Mouse (Mus musculus): ENCODE data around the gene Coch. TPM values are rescaled to one million over a fixed set of nuclear protein-coding genes. Genes with fewer than 3 reads are reported as not detected.

Coch gene
- 0.42 and 0.68 TPM in 2 replicates for polyA plus RNA-seq (2014; fragmentation: Nextera tagmentation; extraction: Ambion mirVana)

- peak within 1 kb of the TSS; percentile 23; the same call in 1 of the 2 replicates for H3K9ac ChIP-seq
- H3K27me3 ChIP-seq (ENCODE audit: insufficient read depth, low read length) = peaks cover 43% of the 10 kb centered on the region
- H3K4me2 ChIP-seq = peak within 1 kb of the TSS; percentile 97
- DNase-seq (peak; percentile 42), ATAC-seq (ENCODE audit: insufficient read depth) (peak; percentile 81)
- H3K9me3 ChIP-seq (ENCODE audit: low read depth, low read length) = no peaks in the 10 kb centered on the region
- under 1% methylated on average over 63 of the region's 79 CpGs for WGBS
- no peak for TF ChIP-seq CTCF (IDR thresholded peaks at IDR 0.05; ENCODE audit: low read depth)
- no peaks in the 10 kb centered on the region for H3K36me3 ChIP-seq (ENCODE audit: insufficient read depth)
- H3K27ac ChIP-seq (ENCODE audit: low read depth) = no peak within 1 kb of the TSS
- H3K4me3 ChIP-seq (ENCODE audit: low read depth, low read length) = peak within 1 kb of the TSS; percentile 58
- H3K4me1 ChIP-seq (ENCODE audit: insufficient read depth) = no peaks in the 10 kb centered on the region
Measured at GRCm38 (mm10) chr12:51593229-51594029, at the start of gene Coch. TSS of gene Coch (plus strand) at chr12:51593341.

- no peak overlapping the region for H3K9ac ChIP-seq
- no peak for TF ChIP-seq CTCF (IDR thresholded peaks at IDR 0.05; ENCODE audit: low read depth)
- ATAC-seq (ENCODE audit: insufficient read depth) (no peak), DNase-seq (peak; percentile 7)
- H3K27me3 ChIP-seq (ENCODE audit: insufficient read depth, low read length) = no peaks in the 10 kb centered on the region
- no peaks in the 10 kb centered on the region for H3K4me1 ChIP-seq (ENCODE audit: insufficient read depth)
- no peaks in the 10 kb centered on the region for H3K9me3 ChIP-seq (ENCODE audit: low read depth, low read length)
- H3K4me3 ChIP-seq (ENCODE audit: low read depth, low read length) = no peak overlapping the region
- WGBS = 52% methylated on average over 9 of the region's 9 CpGs
- no peak overlapping the region for H3K4me2 ChIP-seq
- no peak overlapping the region for H3K27ac ChIP-seq (ENCODE audit: low read depth)
- H3K36me3 ChIP-seq (ENCODE audit: insufficient read depth) = no peaks in the 10 kb centered on the region
Measured at GRCm38 (mm10) chr12:51543402-51543960, 49.7 kb upstream of the Coch start.

- Histone ChIP-seq H3K36me3 (ENCODE audit: insufficient read depth) (no peaks in the 10 kb centered on the region), H3K4me3 (ENCODE audit: low read depth, low read length) (no peak overlapping the region), H3K27me3 (ENCODE audit: insufficient read depth, low read length) (no peaks in the 10 kb centered on the region), H3K4me2 (no peak overlapping the region), H3K9ac (no peak overlapping the region), H3K27ac (ENCODE audit: low read depth) (no peak overlapping the region), H3K9me3 (ENCODE audit: low read depth, low read length) (no peaks in the 10 kb centered on the region), H3K4me1 (ENCODE audit: insufficient read depth) (no peaks in the 10 kb centered on the region)
- no peak for TF ChIP-seq CTCF (IDR thresholded peaks at IDR 0.05; ENCODE audit: low read depth)
- ATAC-seq (ENCODE audit: insufficient read depth) (no peak), DNase-seq (no peak)
- WGBS = 76% methylated on average over 1 of the region's 1 CpGs
Measured at GRCm38 (mm10) chr12:51555041-51555440, 38.1 kb upstream of the Coch start.

GRCm38 (mm10) chr12:51561416-51561815 is 31.7 kb upstream of the Coch start:
- H3K4me2 ChIP-seq = no peak overlapping the region
- no peak for ATAC-seq (ENCODE audit: insufficient read depth)

GRCm38 (mm10) chr12:51567225-51567624 is 25.9 kb upstream of the Coch start:
- H3K4me2 ChIP-seq = no peak overlapping the region
- no peak overlapping the region for H3K27ac ChIP-seq (ENCODE audit: low read depth)
- H3K9ac ChIP-seq = no peak overlapping the region
- H3K4me1 ChIP-seq (ENCODE audit: insufficient read depth) = no peaks in the 10 kb centered on the region
- 39% methylated on average over 7 of the region's 7 CpGs for WGBS
- no peaks in the 10 kb centered on the region for H3K36me3 ChIP-seq (ENCODE audit: insufficient read depth)
- H3K4me3 ChIP-seq (ENCODE audit: low read depth, low read length) = no peak overlapping the region
- no peaks in the 10 kb centered on the region for H3K27me3 ChIP-seq (ENCODE audit: insufficient read depth, low read length)
- TF ChIP-seq CTCF (IDR thresholded peaks at IDR 0.05; ENCODE audit: low read depth) = no peak
- DNase-seq (no peak), ATAC-seq (ENCODE audit: insufficient read depth) (no peak)
- H3K9me3 ChIP-seq (ENCODE audit: low read depth, low read length) = no peaks in the 10 kb centered on the region

More at GRCm38 (mm10) chr12:51561416-51561815, 31.7 kb upstream of the Coch start:
- H3K9ac ChIP-seq = no peak overlapping the region
- H3K27me3 ChIP-seq (ENCODE audit: insufficient read depth, low read length) = no peaks in the 10 kb centered on the region
- DNase-seq = peak; percentile 30
- TF ChIP-seq CTCF (IDR thresholded peaks at IDR 0.05; ENCODE audit: low read depth) = no peak
- no peaks in the 10 kb centered on the region for H3K9me3 ChIP-seq (ENCODE audit: low read depth, low read length)
- WGBS = 43% methylated on average over 9 of the region's 9 CpGs
- H3K36me3 ChIP-seq (ENCODE audit: insufficient read depth) = no peaks in the 10 kb centered on the region
- H3K27ac ChIP-seq (ENCODE audit: low read depth) = no peak overlapping the region
- H3K4me1 ChIP-seq (ENCODE audit: insufficient read depth) = no peaks in the 10 kb centered on the region
- H3K4me3 ChIP-seq (ENCODE audit: low read depth, low read length) = no peak overlapping the region

- ATAC-seq (ENCODE audit: insufficient read depth) (no peak), DNase-seq (no peak)
- WGBS = 55% methylated on average over 8 of the region's 8 CpGs
- Histone ChIP-seq H3K9ac (no peak overlapping the region), H3K4me3 (ENCODE audit: low read depth, low read length) (no peak overlapping the region), H3K27me3 (ENCODE audit: insufficient read depth, low read length) (no peaks in the 10 kb centered on the region), H3K4me2 (no peak overlapping the region), H3K9me3 (ENCODE audit: low read depth, low read length) (no peaks in the 10 kb centered on the region), H3K27ac (ENCODE audit: low read depth) (no peak overlapping the region), H3K4me1 (ENCODE audit: insufficient read depth) (no peaks in the 10 kb centered on the region), H3K36me3 (ENCODE audit: insufficient read depth) (no peaks in the 10 kb centered on the region)
- no peak for TF ChIP-seq CTCF (IDR thresholded peaks at IDR 0.05; ENCODE audit: low read depth)
Measured at GRCm38 (mm10) chr12:51569472-51569871, 23.7 kb upstream of the Coch start.

GRCm38 (mm10) chr12:51569944-51570343 is 23.2 kb upstream of the Coch start:
- Histone ChIP-seq H3K27me3 (ENCODE audit: insufficient read depth, low read length) (no peaks in the 10 kb centered on the region), H3K9ac (no peak overlapping the region), H3K4me2 (no peak overlapping the region), H3K4me1 (ENCODE audit: insufficient read depth) (no peaks in the 10 kb centered on the region), H3K36me3 (ENCODE audit: insufficient read depth) (no peaks in the 10 kb centered on the region), H3K4me3 (ENCODE audit: low read depth, low read length) (no peak overlapping the region), H3K9me3 (ENCODE audit: low read depth, low read length) (no peaks in the 10 kb centered on the region), H3K27ac (ENCODE audit: low read depth) (no peak overlapping the region)
- no peak for TF ChIP-seq CTCF (IDR thresholded peaks at IDR 0.05; ENCODE audit: low read depth)
- DNase-seq = no peak
- 59% methylated on average over 7 of the region's 7 CpGs for WGBS
- ATAC-seq (ENCODE audit: insufficient read depth) = no peak
